Comparison of ENCODE assay signal across 8 mouse cellular contexts in genomic region chr15:80159286-80159901, GRCm38 (mm10). TPM values are rescaled to one million over a fixed set of nuclear protein-coding genes. Genes with fewer than 3 reads are reported as not detected.
A peak's percentile ranks its signal among the peaks of the same experiment; 100 is the strongest.
DNase-seq lines count a peak whose midpoint lies in the region; ATAC-seq and TF ChIP-seq lines count a peak whose summit lies in the region.
"Had no signal": no experiment of that assay in that cellular context is flagged by ENCODE, and none has a peak within 500 bp of the region (broad histone marks: within the 10 kb centered on the region; RNA-seq: fewer than 3 reads in every experiment).

No protein-coding gene starts in this region.

- H3K4me1 ChIP-seq in E14TG2a.4 (replicated peaks; ENCODE audit: low read depth, low read length): peaks cover 84% of the 10 kb centered on the region
- H3K4me1 ChIP-seq in intestine, embryonic 14.5 days (replicated peaks; ENCODE audit: control insufficient read depth, insufficient read depth, low read length): peaks cover 19% of the 10 kb centered on the region; the same call in 1 of the 2 replicates
- peaks cover 26% of the 10 kb centered on the region for H3K4me1 ChIP-seq in liver, embryonic 13.5 days (replicated peaks)

- H3K36me3 ChIP-seq in E14TG2a.4 (ENCODE audit: insufficient read depth, low read length): peaks cover 82% of the 10 kb centered on the region
- peaks cover 83% of the 10 kb centered on the region for H3K36me3 ChIP-seq in intestine, embryonic 14.5 days (ENCODE audit: control insufficient read depth, insufficient read depth, low read length)
- H3K36me3 ChIP-seq in liver, embryonic 13.5 days: peaks cover 78% of the 10 kb centered on the region

- H3K4me3 ChIP-seq in E14TG2a.4 (replicated peaks; ENCODE audit: low read length): peak overlapping the region; percentile 62
- no peak overlapping the region for H3K4me3 ChIP-seq in intestine, embryonic 14.5 days (ENCODE audit: low read depth, low read length)
- H3K4me3 ChIP-seq in liver, embryonic 13.5 days (replicated peaks): no peak overlapping the region
- H3K4me3 ChIP-seq: erythroblast, embryonic 14.5 days had no signal

- peak; percentile 40 for DNase-seq in Muller cell, postnatal 12 days (ENCODE audit: inconsistent ontology term)
- peak; percentile 82 for DNase-seq in intestine, embryonic 14.5 days (ENCODE audit: low spot score)
- no peak for DNase-seq in liver, embryonic 13.5 days
- peak; percentile 89 for DNase-seq in yolk sac, embryonic 10.5 days (ENCODE audit: low spot score)
- no peak for DNase-seq in spleen, postnatal 10 days (ENCODE audit: low spot score in 2 of 2)

- H3K4me2 ChIP-seq in intestine, embryonic 14.5 days (ENCODE audit: low read length): no peak overlapping the region
- no peak overlapping the region for H3K4me2 ChIP-seq in liver, embryonic 13.5 days

- H3K9me3 ChIP-seq in E14TG2a.4 (ENCODE audit: low read length): no peaks in the 10 kb centered on the region
- H3K9me3 ChIP-seq in intestine, embryonic 14.5 days (ENCODE audit: control insufficient read depth, low read length): no peaks in the 10 kb centered on the region
- H3K9me3 ChIP-seq in liver, embryonic 13.5 days (replicated peaks): no peaks in the 10 kb centered on the region

- no peak for TF ChIP-seq CTCF in E14TG2a.4 (conservative IDR thresholded peaks at IDR 0.05; ENCODE audit: low read length)

- peak overlapping the region; percentile 82 for H3K27ac ChIP-seq in intestine, embryonic 14.5 days (ENCODE audit: low read depth)
- H3K27ac ChIP-seq in liver, embryonic 13.5 days: peak overlapping the region; percentile 63

- ATAC-seq in intestine, embryonic 14.5 days (replicated peaks; ENCODE audit: low FRiP score, low TSS enrichment, low read depth): peak; percentile 87
- ATAC-seq in liver, embryonic 13.5 days (ENCODE audit: low read depth): peak; percentile 77
- ATAC-seq in megakaryocyte-erythroid progenitor cell, adult 5-6 weeks (replicated peaks; ENCODE audit: low FRiP score, low TSS enrichment, poor library complexity, severe bottlenecking): no peak

- WGBS in intestine, embryonic 14.5 days: 37% methylated on average over 8 of the region's 8 CpGs
- WGBS in liver, embryonic 13.5 days (ENCODE audit: insufficient replicate concordance): 60% methylated on average over 8 of the region's 8 CpGs

- H3K9ac ChIP-seq in intestine, embryonic 14.5 days (ENCODE audit: low read length): peak overlapping the region; percentile 13
- H3K9ac ChIP-seq in liver, embryonic 13.5 days: no peak overlapping the region

- no peaks in the 10 kb centered on the region for H3K27me3 ChIP-seq in E14TG2a.4 (ENCODE audit: insufficient read depth, low read length)
- no peaks in the 10 kb centered on the region for H3K27me3 ChIP-seq in intestine, embryonic 14.5 days (replicated peaks; ENCODE audit: control insufficient read depth, insufficient read depth, low read length)
- H3K27me3 ChIP-seq in liver, embryonic 13.5 days: no peaks in the 10 kb centered on the region

RNA-seq across cellular contexts. Expression of gene Mgat3, which starts 14.1 kb away (rescaled TPM):
- 10.5 and 11.1 TPM in 2 replicates for polyA plus RNA-seq in intestine, embryonic 14.5 days (2014; fragmentation: Nextera tagmentation; extraction: Ambion mirVana)
- polyA plus RNA-seq in liver, embryonic 13.5 days (2015; fragmentation: Nextera tagmentation; extraction: Ambion mirVana): 0.44 and 0.58 TPM in 2 replicates
- not detected in 2 replicates for total RNA-seq in megakaryocyte-erythroid progenitor cell, adult 5-6 weeks (2014; fragmentation: Nextera tagmentation)
- not detected in 2 replicates for total RNA-seq in megakaryocyte-erythroid progenitor cell, adult 5-6 weeks (2017)
- polyA plus RNA-seq: erythroblast, embryonic 14.5 days had no signal

RNA-seq across cellular contexts. Expression of gene Tab1, which starts 26.5 kb away (rescaled TPM):
- polyA plus RNA-seq in intestine, embryonic 14.5 days (2014; fragmentation: Nextera tagmentation; extraction: Ambion mirVana): 36.1 and 37.5 TPM in 2 replicates
- 12.5 and 12.9 TPM in 2 replicates for polyA plus RNA-seq in liver, embryonic 13.5 days (2015; fragmentation: Nextera tagmentation; extraction: Ambion mirVana)
- total RNA-seq in megakaryocyte-erythroid progenitor cell, adult 5-6 weeks (2014; fragmentation: Nextera tagmentation): 34.4 and 68.3 TPM in 2 replicates
- total RNA-seq in megakaryocyte-erythroid progenitor cell, adult 5-6 weeks (2017): 13.8 and 20.4 TPM in 2 replicates

Comparison
In these comparisons a context has a peak if more than half of its experiments do, and no peak if none do; other contexts are left out.
1. DNase-seq: peak in Muller cell, postnatal 12 days (single experiment), intestine, embryonic 14.5 days (single experiment) and yolk sac, embryonic 10.5 days (single experiment); none in liver, embryonic 13.5 days (single experiment) and spleen, postnatal 10 days (0 of 2).